Mouse (Mus musculus) heart, embryonic 16.5 days (tissue): ENCODE data around the gene D16Ertd472e. TPM values are rescaled to one million over a fixed set of nuclear protein-coding genes. Genes with fewer than 3 reads are reported as not detected.

Experiments
- ATAC-seq: fragments of 200-750 bp; cut with Nextera tagmentation; replicated peaks from 2 replicates; pipeline ENCODE4 v1.8.0; 2017; ENCODE audit warnings: moderate number of reproducible peaks; ENCODE audit not compliant: insufficient read depth, low FRiP score; ENCODE audit errors: extremely low read depth
- H3K27ac ChIP-seq: fragments of 300-500 bp; sonication (generic); 2 replicates; pipeline ENCODE4 v1.5.1; 2014; ENCODE audit warnings: mild to moderate bottlenecking, low read length, control low read depth, moderate library complexity
- H3K27me3 ChIP-seq: fragments of 300-500 bp; sonication (generic); 2 replicates; pipeline ENCODE4 v1.6.1; 2014; ENCODE audit warnings: low read length, mixed read lengths; ENCODE audit not compliant: control insufficient read depth, insufficient read depth
- H3K36me3 ChIP-seq: fragments of 300-500 bp; sonication (generic); 2 replicates; pipeline ENCODE4 v1.6.1; 2014; ENCODE audit not compliant: control insufficient read depth, insufficient read depth
- H3K4me1 ChIP-seq: fragments of 300-500 bp; sonication (generic); 2 replicates; pipeline ENCODE4 v1.6.1; 2014; ENCODE audit warnings: low read length, mixed read lengths; ENCODE audit not compliant: control insufficient read depth, insufficient read depth
- H3K4me2 ChIP-seq: fragments of 300-500 bp; sonication (generic); 2 replicates; pipeline ENCODE4 v1.6.1; 2014; ENCODE audit warnings: low read depth, mild to moderate bottlenecking, control low read depth, low read length
- H3K4me3 ChIP-seq: fragments of 300-500 bp; sonication (generic); 2 replicates; pipeline ENCODE4 v1.5.1; 2014; ENCODE audit warnings: mild to moderate bottlenecking, control low read depth, low read length
- H3K9ac ChIP-seq: fragments of 300-500 bp; sonication (generic); 2 replicates; pipeline ENCODE4 v1.6.1; 2014; ENCODE audit warnings: low read length, control low read depth
- H3K9me3 ChIP-seq: fragments of 300-500 bp; sonication (generic); replicated peaks from 2 replicates; pipeline ENCODE4 v1.6.1; 2016; ENCODE audit warnings: low read length; ENCODE audit not compliant: control insufficient read depth
- WGBS: fragments of 180-500 bp; shearing (Covaris S2); extraction: QIAGEN DNeasy Blood & Tissue Kit; methylation state at CpG from one replicate; pipeline ENCODE4 v1.1.7; 2014; 5-methylcytosine and 5-hydroxymethylcytosine counted together
- polyA plus RNA-seq: library from polyadenylated mRNA; unstranded; fragments of >200 nt; fragmentation: Nextera tagmentation; extraction: Ambion mirVana; gene quantifications from 2 replicates; pipeline ENCODE4 v1.2.1, GENCODE M21; 2015

Gene D16Ertd472e
- polyA plus RNA-seq, 1 experiment from 2014 or later: 9.6 TPM

DNA sequence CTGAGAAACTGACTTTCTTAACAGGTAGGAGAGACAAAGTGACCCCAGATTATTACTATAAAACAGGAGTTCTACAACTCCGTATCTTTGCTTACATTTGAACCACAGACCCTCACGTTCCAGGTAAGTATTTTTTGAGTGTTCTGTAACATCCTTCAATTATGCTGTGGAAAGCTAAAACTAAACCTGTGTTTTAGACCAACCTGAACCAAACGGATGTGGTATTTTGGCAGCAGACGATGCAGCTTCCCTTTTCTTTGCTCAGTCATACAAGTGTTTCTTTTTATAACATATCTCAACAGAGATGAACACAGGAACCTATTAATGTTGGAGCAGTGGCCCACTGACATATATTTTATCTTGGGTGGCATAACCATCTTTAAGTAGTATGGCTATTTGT is 18.9 kb downstream of the D16Ertd472e start:
- peaks cover 6% of the 10 kb centered on the region; the same call in 1 of the 2 replicates for H3K36me3 ChIP-seq
- no peak overlapping the region for H3K4me2 ChIP-seq
- no peak overlapping the region for H3K27ac ChIP-seq
- H3K9ac ChIP-seq: no peak overlapping the region
- ATAC-seq: no peak
- no peak overlapping the region for H3K4me3 ChIP-seq
- no peaks in the 10 kb centered on the region for H3K4me1 ChIP-seq
- H3K9me3 ChIP-seq: no peaks in the 10 kb centered on the region
- 81% methylated on average over 4 of the region's 4 CpGs for WGBS
- H3K27me3 ChIP-seq: no peaks in the 10 kb centered on the region

DNA sequence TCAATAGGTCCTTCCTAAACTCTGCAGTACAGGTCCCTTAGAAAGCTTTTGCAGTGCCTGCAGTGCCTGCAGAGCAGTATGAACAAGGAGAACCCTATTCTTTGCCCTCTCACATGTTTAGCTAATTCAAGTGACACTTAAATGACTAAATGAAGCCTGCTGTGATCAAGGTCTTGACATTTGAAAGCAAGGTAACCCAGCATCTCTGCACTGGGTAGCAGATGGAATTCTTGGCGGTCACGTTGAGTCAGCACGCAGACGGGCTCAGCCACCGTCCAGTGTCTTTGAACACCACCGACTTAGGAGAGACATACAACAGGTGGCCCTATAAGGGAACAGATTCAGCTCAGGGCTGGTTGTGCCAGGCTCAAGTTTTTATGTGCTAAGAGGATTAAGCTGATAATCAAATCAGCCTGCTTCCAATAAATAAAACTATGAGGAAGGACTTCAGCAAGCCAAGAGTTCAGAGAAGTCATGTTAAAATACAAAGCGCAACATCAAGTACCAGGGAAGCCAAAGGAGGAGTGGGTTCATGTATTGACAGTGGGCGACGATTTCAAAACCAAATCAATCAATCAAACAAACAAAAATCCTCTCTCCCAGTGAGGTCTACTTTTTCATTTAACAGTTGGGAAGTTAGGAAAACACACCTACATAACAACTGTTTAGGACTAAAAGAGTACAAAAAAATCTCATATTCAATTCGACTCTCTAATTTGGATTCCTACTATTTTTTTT is 21.4 kb downstream of the D16Ertd472e start:
- H3K36me3 ChIP-seq: peaks cover 2% of the 10 kb centered on the region; the same call in 1 of the 2 replicates
- H3K27ac ChIP-seq: no peak overlapping the region
- H3K4me1 ChIP-seq: no peaks in the 10 kb centered on the region
- H3K9me3 ChIP-seq: no peaks in the 10 kb centered on the region
- H3K9ac ChIP-seq: no peak overlapping the region
- no peaks in the 10 kb centered on the region for H3K27me3 ChIP-seq
- H3K4me3 ChIP-seq: no peak overlapping the region
- H3K4me2 ChIP-seq: no peak overlapping the region
- no peak for ATAC-seq
- WGBS: 84% methylated on average over 10 of the region's 10 CpGs

DNA sequence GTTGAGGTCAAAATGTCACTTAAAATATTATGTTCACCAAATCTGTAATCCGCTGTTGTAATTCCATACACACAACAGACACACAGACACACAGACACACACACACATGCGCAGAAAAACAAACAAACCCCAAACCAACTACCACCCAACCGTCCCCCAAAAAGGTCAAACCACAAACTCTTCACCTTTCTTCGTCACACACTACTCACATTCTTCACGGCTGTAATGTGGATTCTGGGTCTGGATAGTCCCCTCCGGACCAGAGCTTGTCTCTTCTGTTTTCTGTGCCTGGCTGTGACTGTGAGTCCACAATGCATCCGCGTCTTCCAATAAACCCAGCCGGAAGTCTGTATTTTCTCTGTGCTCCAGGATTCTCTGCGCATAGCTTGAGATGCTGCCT is 29.1 kb downstream of the D16Ertd472e start:
- no peak overlapping the region for H3K4me2 ChIP-seq
- H3K9me3 ChIP-seq: no peaks in the 10 kb centered on the region
- H3K4me1 ChIP-seq: no peaks in the 10 kb centered on the region
- H3K9ac ChIP-seq: no peak overlapping the region
- no peak overlapping the region for H3K4me3 ChIP-seq
- peaks cover 13% of the 10 kb centered on the region for H3K36me3 ChIP-seq
- H3K27ac ChIP-seq: no peak overlapping the region
- 92% methylated on average over 10 of the region's 10 CpGs for WGBS
- no peaks in the 10 kb centered on the region for H3K27me3 ChIP-seq
- no peak for ATAC-seq

GRCm38 (mm10) chr16:78546529-78546928 is 30.0 kb downstream of the D16Ertd472e start:
- WGBS: 85% methylated on average over 6 of the region's 6 CpGs
- no peak for ATAC-seq

GRCm38 (mm10) chr16:78540376-78541246 is 35.9 kb downstream of the D16Ertd472e start:
- H3K4me3 ChIP-seq: no peak overlapping the region
- no peaks in the 10 kb centered on the region for H3K9me3 ChIP-seq
- 0 out of 2 replicates have a peak overlapping the region, but pooled peaks have one; percentile 13 for H3K4me2 ChIP-seq
- 81% methylated on average over 16 of the region's 16 CpGs for WGBS
- H3K27ac ChIP-seq: no peak overlapping the region
- no peaks in the 10 kb centered on the region for H3K4me1 ChIP-seq
- H3K9ac ChIP-seq: no peak overlapping the region
- peak; percentile 50; the same call in 1 of the 2 replicates for ATAC-seq
- no peaks in the 10 kb centered on the region for H3K27me3 ChIP-seq
- H3K36me3 ChIP-seq: peaks cover 5% of the 10 kb centered on the region; the same call in 1 of the 2 replicates

More at GRCm38 (mm10) chr16:78546529-78546928, 30.0 kb downstream of the D16Ertd472e start:
- Histone ChIP-seq H3K9ac (no peak overlapping the region), H3K9me3 (no peaks in the 10 kb centered on the region), H3K4me1 (no peaks in the 10 kb centered on the region), H3K27ac (no peak overlapping the region), H3K27me3 (no peaks in the 10 kb centered on the region), H3K36me3 (peaks cover 13% of the 10 kb centered on the region), H3K4me3 (no peak overlapping the region), H3K4me2 (no peak overlapping the region)

DNA sequence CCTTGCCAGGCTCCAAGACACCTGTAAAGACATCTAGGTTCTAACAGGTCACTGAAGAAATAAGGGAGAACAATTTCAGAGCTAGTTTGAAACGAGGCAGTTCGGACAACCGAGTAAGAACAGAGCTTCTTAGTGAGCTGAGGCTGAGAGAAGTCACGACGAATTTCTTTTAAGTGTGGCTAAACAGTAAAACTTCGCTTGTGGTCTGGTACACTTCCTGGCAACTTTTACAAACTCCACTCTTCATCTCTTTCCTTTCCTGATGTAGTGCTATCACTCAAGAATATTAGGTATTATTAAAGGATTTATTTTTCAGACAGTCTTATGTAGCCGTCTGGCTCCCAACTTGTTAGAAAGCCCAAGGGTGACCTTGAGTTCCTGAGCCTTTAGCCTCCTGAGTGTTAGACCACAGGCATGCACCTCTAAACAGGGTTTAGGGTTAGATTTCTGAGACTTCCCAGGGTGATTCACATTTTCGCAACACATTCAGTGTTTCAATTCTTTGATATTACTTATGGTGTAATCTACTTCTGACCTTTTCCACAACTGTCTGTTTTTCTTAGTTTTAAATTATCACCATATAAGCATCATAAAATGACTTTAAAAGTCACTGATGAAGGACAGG is 38.6 kb downstream of the D16Ertd472e start:
- Histone ChIP-seq H3K9me3 (no peaks in the 10 kb centered on the region), H3K4me3 (no peak overlapping the region), H3K4me2 (no peak overlapping the region), H3K4me1 (no peaks in the 10 kb centered on the region), H3K36me3 (no peaks in the 10 kb centered on the region), H3K27me3 (no peaks in the 10 kb centered on the region), H3K9ac (no peak overlapping the region), H3K27ac (no peak overlapping the region)
- 75% methylated on average over 8 of the region's 8 CpGs for WGBS
- ATAC-seq: no peak

- no peak overlapping the region for H3K9ac ChIP-seq
- 74% methylated on average over 7 of the region's 7 CpGs for WGBS
- no peak overlapping the region for H3K4me3 ChIP-seq
- H3K4me1 ChIP-seq: no peaks in the 10 kb centered on the region
- ATAC-seq: no peak
- no peaks in the 10 kb centered on the region for H3K9me3 ChIP-seq
- no peak overlapping the region for H3K4me2 ChIP-seq
- H3K27ac ChIP-seq: no peak overlapping the region
- H3K27me3 ChIP-seq: no peaks in the 10 kb centered on the region
- H3K36me3 ChIP-seq: no peaks in the 10 kb centered on the region
Measured at GRCm38 (mm10) chr16:78537322-78537721, 39.2 kb downstream of the D16Ertd472e start.

GRCm38 (mm10) chr16:78534468-78534867 is 42.0 kb downstream of the D16Ertd472e start:
- H3K36me3 ChIP-seq: no peaks in the 10 kb centered on the region
- whole genome bisulfite sequencing: 76% methylated on average over 8 of the region's 8 CpGs
- H3K27ac ChIP-seq: no peak overlapping the region
- no peak for ATAC-seq
- H3K4me3 ChIP-seq: no peak overlapping the region
- H3K4me2 ChIP-seq: no peak overlapping the region
- H3K9ac ChIP-seq: no peak overlapping the region
- no peaks in the 10 kb centered on the region for H3K9me3 ChIP-seq
- no peaks in the 10 kb centered on the region for H3K27me3 ChIP-seq
- H3K4me1 ChIP-seq: no peaks in the 10 kb centered on the region
